Mouse (Mus musculus) midbrain, embryonic 13.5 days (tissue): ENCODE measurements around the gene Ppp1r15b. TPM values are rescaled to one million over a fixed set of nuclear protein-coding genes. Genes with fewer than 3 reads are reported as not detected.

Experiments used
- ATAC-seq: fragments of 200-750 bp; cut with Nextera tagmentation; 2 replicates; pipeline ENCODE4 v1.8.0; 2017; ENCODE audit warnings: mild to moderate bottlenecking, moderate TSS enrichment, moderate library complexity
- H3K27ac ChIP-seq: fragments of 300-500 bp; sonication (generic); 2 replicates; pipeline ENCODE4 v1.5.1; 2015; ENCODE audit warnings: inconsistent platforms, mild to moderate bottlenecking, moderate library complexity
- H3K27me3 ChIP-seq: fragments of 300-500 bp; sonication (generic); 2 replicates; pipeline ENCODE4 v1.6.1; 2015; ENCODE audit warnings: mild to moderate bottlenecking, inconsistent platforms
- H3K36me3 ChIP-seq: fragments of 300-500 bp; sonication (generic); 2 replicates; pipeline ENCODE4 v1.6.1; 2015; ENCODE audit warnings: mild to moderate bottlenecking, inconsistent platforms
- H3K4me1 ChIP-seq: fragments of 300-500 bp; sonication (generic); replicated peaks from 2 replicates; pipeline ENCODE4 v1.6.1; 2015; ENCODE audit warnings: inconsistent platforms
- H3K4me2 ChIP-seq: fragments of 300-500 bp; sonication (generic); replicated peaks from 2 replicates; pipeline ENCODE4 v1.6.1; 2015; ENCODE audit warnings: moderate library complexity, mild to moderate bottlenecking, inconsistent platforms
- H3K4me3 ChIP-seq: fragments of 300-500 bp; sonication (generic); replicated peaks from 2 replicates; pipeline ENCODE4 v1.5.1; 2015; ENCODE audit warnings: mild to moderate bottlenecking, inconsistent platforms
- H3K9ac ChIP-seq: fragments of 300-500 bp; sonication (generic); replicated peaks from 2 replicates; pipeline ENCODE4 v1.6.1; 2015; ENCODE audit warnings: mild to moderate bottlenecking, inconsistent platforms
- H3K9me3 ChIP-seq: fragments of 300-500 bp; sonication (generic); 2 replicates; pipeline ENCODE4 v1.6.1; 2016; ENCODE audit warnings: mild to moderate bottlenecking, inconsistent platforms
- WGBS: fragments of 180-500 bp; shearing (Covaris S2); methylation state at CpG from one replicate; pipeline ENCODE4 v1.1.7; 2015; 5-methylcytosine and 5-hydroxymethylcytosine counted together
- polyA plus RNA-seq: library from polyadenylated mRNA; unstranded; fragments of >200 nt; fragmentation: Nextera tagmentation; extraction: Ambion mirVana; gene quantifications from 2 replicates; pipeline ENCODE4 v1.2.1, GENCODE M21; 2015

Gene Ppp1r15b
- polyA plus RNA-seq, 1 experiment from 2014 or later, result 33.2 TPM

GRCm38 (mm10) chr1:133146014-133147009, 15.4 kb downstream of the Ppp1r15b start:
- 62% methylated on average over 20 of the region's 22 CpGs for WGBS

GRCm38 (mm10) chr1:133147324-133147723, 16.4 kb downstream of the Ppp1r15b start:
- Histone ChIP-seq H3K27ac (no peak overlapping the region), H3K4me1 (no peaks in the 10 kb centered on the region), H3K9me3 (peaks cover 7% of the 10 kb centered on the region; the same call in 1 of the 2 replicates), H3K36me3 (no peaks in the 10 kb centered on the region; the same call in 1 of the 2 replicates), H3K9ac (no peak overlapping the region), H3K27me3 (no peaks in the 10 kb centered on the region), H3K4me3 (no peak overlapping the region), H3K4me2 (no peak overlapping the region)
- 82% methylated on average over 5 of the region's 5 CpGs for WGBS
- ATAC-seq, result no peak

More at GRCm38 (mm10) chr1:133146014-133147009, 15.4 kb downstream of the Ppp1r15b start:
- Histone ChIP-seq H3K4me2 (no peak overlapping the region), H3K4me1 (no peaks in the 10 kb centered on the region), H3K9me3 (peaks cover 7% of the 10 kb centered on the region; the same call in 1 of the 2 replicates), H3K36me3 (peaks cover 7% of the 10 kb centered on the region), H3K27me3 (no peaks in the 10 kb centered on the region), H3K4me3 (no peak overlapping the region), H3K9ac (no peak overlapping the region), H3K27ac (no peak overlapping the region)
- peak; percentile 69 for ATAC-seq

GRCm38 (mm10) chr1:133148122-133148521, 17.2 kb downstream of the Ppp1r15b start:
- Histone ChIP-seq H3K4me3 (no peak overlapping the region), H3K27ac (no peak overlapping the region), H3K4me1 (no peaks in the 10 kb centered on the region), H3K4me2 (no peak overlapping the region), H3K9ac (no peak overlapping the region), H3K36me3 (no peaks in the 10 kb centered on the region), H3K27me3 (no peaks in the 10 kb centered on the region), H3K9me3 (peaks cover 7% of the 10 kb centered on the region; the same call in 1 of the 2 replicates)
- ATAC-seq, result no peak
- 94% methylated on average over 8 of the region's 8 CpGs for WGBS

- H3K9ac ChIP-seq, result no peak overlapping the region
- peaks cover 7% of the 10 kb centered on the region; the same call in 1 of the 2 replicates for H3K9me3 ChIP-seq
- H3K4me2 ChIP-seq, result no peak overlapping the region
- no peaks in the 10 kb centered on the region for H3K4me1 ChIP-seq
- no peaks in the 10 kb centered on the region for H3K36me3 ChIP-seq
- H3K27ac ChIP-seq, result no peak overlapping the region
- no peak overlapping the region for H3K4me3 ChIP-seq
- 0 out of 2 replicates have a peak, but pooled peaks cover 4% of the 10 kb centered on the region for H3K27me3 ChIP-seq
- 96% methylated on average over 2 of the region's 2 CpGs for WGBS
- no peak for ATAC-seq
Measured at GRCm38 (mm10) chr1:133150556-133150955, 19.6 kb downstream of the Ppp1r15b start.

GRCm38 (mm10) chr1:133152213-133152612, 21.3 kb downstream of the Ppp1r15b start:
- Histone ChIP-seq H3K9me3 (peaks cover 7% of the 10 kb centered on the region; the same call in 1 of the 2 replicates), H3K27ac (no peak overlapping the region), H3K27me3 (0 out of 2 replicates have a peak, but pooled peaks cover 4% of the 10 kb centered on the region), H3K4me1 (no peaks in the 10 kb centered on the region), H3K4me2 (no peak overlapping the region), H3K9ac (no peak overlapping the region), H3K36me3 (no peaks in the 10 kb centered on the region), H3K4me3 (no peak overlapping the region)
- no peak for ATAC-seq
- 94% methylated on average over 3 of the region's 3 CpGs for WGBS

- no peaks in the 10 kb centered on the region for H3K9me3 ChIP-seq
- H3K9ac ChIP-seq, result no peak overlapping the region
- 92% methylated on average over 6 of the region's 6 CpGs for WGBS
- no peaks in the 10 kb centered on the region for H3K36me3 ChIP-seq
- no peak overlapping the region for H3K4me3 ChIP-seq
- no peak for ATAC-seq
- no peak overlapping the region for H3K4me2 ChIP-seq
- H3K27ac ChIP-seq, result no peak overlapping the region
- peaks cover 8% of the 10 kb centered on the region; the same call in 1 of the 2 replicates for H3K4me1 ChIP-seq
- 0 out of 2 replicates have a peak, but pooled peaks cover 4% of the 10 kb centered on the region for H3K27me3 ChIP-seq
Measured at GRCm38 (mm10) chr1:133155270-133155669, 24.3 kb downstream of the Ppp1r15b start.

GRCm38 (mm10) chr1:133159128-133159564, 28.2 kb downstream of the Ppp1r15b start:
- Histone ChIP-seq H3K27me3 (peaks cover 37% of the 10 kb centered on the region), H3K27ac (no peak overlapping the region), H3K36me3 (no peaks in the 10 kb centered on the region), H3K4me2 (no peak overlapping the region), H3K9me3 (no peaks in the 10 kb centered on the region), H3K4me1 (peaks cover 18% of the 10 kb centered on the region), H3K4me3 (no peak overlapping the region), H3K9ac (no peak overlapping the region)
- WGBS, result 67% methylated on average over 7 of the region's 7 CpGs
- ATAC-seq, result no peak

GRCm38 (mm10) chr1:133161559-133161958, 30.6 kb downstream of the Ppp1r15b start:
- no peaks in the 10 kb centered on the region for H3K36me3 ChIP-seq
- H3K4me3 ChIP-seq, result no peak overlapping the region
- no peak overlapping the region for H3K4me2 ChIP-seq
- H3K9me3 ChIP-seq, result no peaks in the 10 kb centered on the region
- peaks cover 47% of the 10 kb centered on the region for H3K27me3 ChIP-seq
- ATAC-seq, result no peak
- 66% methylated on average over 4 of the region's 4 CpGs for WGBS
- H3K27ac ChIP-seq, result no peak overlapping the region
- no peak overlapping the region for H3K9ac ChIP-seq
- H3K4me1 ChIP-seq, result peaks cover 29% of the 10 kb centered on the region

- 73% methylated on average over 10 of the region's 10 CpGs for WGBS
- Histone ChIP-seq H3K9ac (no peak overlapping the region), H3K27me3 (peaks cover 49% of the 10 kb centered on the region), H3K9me3 (no peaks in the 10 kb centered on the region), H3K4me1 (peaks cover 29% of the 10 kb centered on the region), H3K4me3 (no peak overlapping the region), H3K27ac (no peak overlapping the region), H3K36me3 (no peaks in the 10 kb centered on the region), H3K4me2 (no peak overlapping the region)
- no peak for ATAC-seq
Measured at GRCm38 (mm10) chr1:133162046-133162445, 31.1 kb downstream of the Ppp1r15b start.

- Histone ChIP-seq H3K4me1 (peaks cover 24% of the 10 kb centered on the region), H3K4me2 (no peak overlapping the region), H3K36me3 (no peaks in the 10 kb centered on the region), H3K9me3 (no peaks in the 10 kb centered on the region), H3K27me3 (peaks cover 59% of the 10 kb centered on the region), H3K27ac (no peak overlapping the region), H3K4me3 (no peak overlapping the region), H3K9ac (no peak overlapping the region)
- ATAC-seq, result no peak
- 55% methylated on average over 8 of the region's 8 CpGs for WGBS
Measured at GRCm38 (mm10) chr1:133162981-133163380, 32.0 kb downstream of the Ppp1r15b start.

- peak within 1 kb of the TSS; percentile 65 for H3K9ac ChIP-seq
- no peaks in the 10 kb centered on the region for H3K36me3 ChIP-seq
- peaks cover 60% of the 10 kb centered on the region for H3K27me3 ChIP-seq
- H3K27ac ChIP-seq, result no peak within 1 kb of the TSS
- H3K4me1 ChIP-seq, result peaks cover 27% of the 10 kb centered on the region
- H3K9me3 ChIP-seq, result no peaks in the 10 kb centered on the region
- H3K4me3 ChIP-seq, result peak within 1 kb of the TSS; percentile 54
- under 1% methylated on average over 59 of the region's 68 CpGs for WGBS
- peak within 1 kb of the TSS; percentile 97 for H3K4me2 ChIP-seq
- peak; percentile 70 for ATAC-seq
Measured at GRCm38 (mm10) chr1:133163820-133164431, 33.0 kb downstream of the Ppp1r15b start, which contains the start of gene Plekha6. Gene Plekha6 (plus strand): TSS chr1:133164210.

- Histone ChIP-seq H3K4me3 (peak overlapping the region; percentile 54), H3K4me2 (peak overlapping the region; percentile 97), H3K36me3 (no peaks in the 10 kb centered on the region), H3K4me1 (peaks cover 27% of the 10 kb centered on the region), H3K9ac (peak overlapping the region; percentile 65; the same call in 1 of the 2 replicates), H3K9me3 (no peaks in the 10 kb centered on the region), H3K27ac (no peak overlapping the region), H3K27me3 (peaks cover 62% of the 10 kb centered on the region)
- WGBS, result 3% methylated on average over 10 of the region's 10 CpGs
- ATAC-seq, result no peak
Measured at GRCm38 (mm10) chr1:133164591-133165011, 33.7 kb downstream of the Ppp1r15b start.
